Mouse (Mus musculus): ENCODE measurements at regions not wholly inside any gene's neighbourhood (a gene's known extent, or its start where the extent isn't known, plus 50 kb on each side); places are given as distances from the start of the nearest gene placed in this dataset.

- Histone ChIP-seq H3K27ac (ENCODE audit: low read depth, low read length) (no peak overlapping the region), H3K9me3 (ENCODE audit: control insufficient read depth, low read length) (no peaks in the 10 kb centered on the region), H3K4me1 (replicated peaks; ENCODE audit: control insufficient read depth, insufficient read depth, low read length) (peaks cover 17% of the 10 kb centered on the region; the same call in 1 of the 2 replicates), H3K27me3 (ENCODE audit: control insufficient read depth, insufficient read depth, low read length) (peaks cover 6% of the 10 kb centered on the region), H3K9ac (ENCODE audit: low read length) (no peak overlapping the region), H3K36me3 (ENCODE audit: control insufficient read depth, insufficient read depth, low read length) (no peaks in the 10 kb centered on the region), H3K4me2 (ENCODE audit: low read depth, low read length, severe bottlenecking) (no peak overlapping the region), H3K4me3 (ENCODE audit: low read depth, low read length) (no peak overlapping the region)
- 77% methylated on average over 7 of the region's 7 CpGs for WGBS
- ATAC-seq (replicated peaks; ENCODE audit: low FRiP score): no peak
- DNase-seq (ENCODE audit: low spot score): no peak
Measured at GRCm38 (mm10) chr7:136842751-136843150, 51.7 kb upstream of the Mgmt start.

- Histone ChIP-seq H3K27ac (ENCODE audit: low read depth, low read length) (no peak overlapping the region), H3K4me3 (ENCODE audit: low read depth, low read length) (no peak overlapping the region), H3K36me3 (ENCODE audit: control insufficient read depth, insufficient read depth, low read length) (no peaks in the 10 kb centered on the region), H3K4me1 (replicated peaks; ENCODE audit: control insufficient read depth, insufficient read depth, low read length) (peaks cover 17% of the 10 kb centered on the region; the same call in 1 of the 2 replicates), H3K4me2 (ENCODE audit: low read depth, low read length, severe bottlenecking) (no peak overlapping the region), H3K27me3 (ENCODE audit: control insufficient read depth, insufficient read depth, low read length) (peaks cover 6% of the 10 kb centered on the region), H3K9ac (ENCODE audit: low read length) (no peak overlapping the region), H3K9me3 (ENCODE audit: control insufficient read depth, low read length) (no peaks in the 10 kb centered on the region)
- ATAC-seq (replicated peaks; ENCODE audit: low FRiP score): no peak
- no peak for DNase-seq (ENCODE audit: low spot score)
- WGBS: 24% methylated on average over 5 of the region's 5 CpGs
Measured at GRCm38 (mm10) chr7:136844282-136844681, 50.1 kb upstream of the Mgmt start.
